Mouse (Mus musculus) lung, adult 2 months (tissue): Measurements from ENCODE around the gene Arhgef2.
A peak's percentile ranks its signal among the peaks of the same experiment; 100 is the strongest.

Experiments used
- CTCF ChIP-seq: fragments of 200-500 bp; IDR thresholded peaks from 2 replicates; pipeline ENCODE4 v1.5.1; 2011; ENCODE audit warnings: mild to moderate bottlenecking, low read length, control low read depth; ENCODE audit not compliant: insufficient read depth
- POLR2A ChIP-seq: fragments of 200-500 bp; IDR thresholded peaks from 2 replicates; pipeline ENCODE4 v1.6.1; 2011; ENCODE audit warnings: low read depth, mild to moderate bottlenecking, control low read depth, low read length, borderline replicate concordance; ENCODE audit errors: extremely low read depth

GRCm38 (mm10) chr3:88631921-88632587 lies 26.3 kb downstream of the Arhgef2 start:
- TF ChIP-seq POLR2A: no peak
- TF ChIP-seq CTCF: peak; percentile 90
